Mouse (Mus musculus) cerebellum, adult 11 months (tissue): ENCODE measurements around the gene Agxt2.

Source experiments
- DNase-seq: peaks from one replicate; pipeline ENCODE4 v3.0.0; 2022

Gene Agxt2

GRCm38 (mm10) chr15:10358039-10358948 lies at the start of gene Agxt2:
TSS of gene Agxt2 (plus strand) at chr15:10358532.
- no peak for DNase-seq

GRCm38 (mm10) chr15:10311826-10312225 lies 46.5 kb upstream of the Agxt2 start:
- no peak for DNase-seq

GRCm38 (mm10) chr15:10313522-10314455 lies 44.5 kb upstream of the Agxt2 start:
- no peak for DNase-seq

- no peak for DNase-seq
Observed at GRCm38 (mm10) chr15:10325080-10325479, 33.3 kb upstream of the Agxt2 start, which contains the start of gene Gm21973. TSS of gene Gm21973 (plus strand) at chr15:10325380.

GRCm38 (mm10) chr15:10330626-10331025 lies 27.7 kb upstream of the Agxt2 start:
- DNase-seq, result no peak

- no peak for DNase-seq
Observed at GRCm38 (mm10) chr15:10332566-10332965, 25.8 kb upstream of the Agxt2 start.

GRCm38 (mm10) chr15:10338606-10339005 lies 19.7 kb upstream of the Agxt2 start:
- DNase-seq, result no peak

GRCm38 (mm10) chr15:10347044-10347443 lies 11.3 kb upstream of the Agxt2 start:
- DNase-seq, result no peak

GRCm38 (mm10) chr15:10366331-10366730 lies 8.0 kb downstream of the Agxt2 start:
- DNase-seq, result no peak

- no peak for DNase-seq
Observed at GRCm38 (mm10) chr15:10375404-10375803, 17.1 kb downstream of the Agxt2 start.

- DNase-seq, result no peak
Observed at GRCm38 (mm10) chr15:10378338-10378959, 20.1 kb downstream of the Agxt2 start.

- DNase-seq, result no peak
Observed at GRCm38 (mm10) chr15:10379757-10380458, 21.6 kb downstream of the Agxt2 start.

- DNase-seq, result no peak
Observed at GRCm38 (mm10) chr15:10387263-10387662, 28.9 kb downstream of the Agxt2 start.

GRCm38 (mm10) chr15:10399795-10400194 lies 41.5 kb downstream of the Agxt2 start:
- DNase-seq, result no peak

GRCm38 (mm10) chr15:10400415-10400814 lies 42.1 kb downstream of the Agxt2 start:
- no peak for DNase-seq

GRCm38 (mm10) chr15:10409842-10410241 lies 51.5 kb downstream of the Agxt2 start:
- no peak for DNase-seq

- DNase-seq, result no peak
Observed at GRCm38 (mm10) chr15:10410881-10411280, 52.5 kb downstream of the Agxt2 start.

- no peak for DNase-seq
Observed at GRCm38 (mm10) chr15:10413656-10414055, 55.3 kb downstream of the Agxt2 start.

GRCm38 (mm10) chr15:10421138-10421784 lies 62.9 kb downstream of the Agxt2 start:
- DNase-seq, result no peak

- no peak for DNase-seq
Observed at GRCm38 (mm10) chr15:10421785-10422144, 63.4 kb downstream of the Agxt2 start.

- no peak for DNase-seq
Observed at GRCm38 (mm10) chr15:10426124-10426523, 67.8 kb downstream of the Agxt2 start.
